Mouse (Mus musculus) small intestine, adult 2 months (tissue): Measurements from ENCODE around the gene Ly86.

ENCODE experiments used
- CTCF ChIP-seq: fragments of 200-500 bp; IDR thresholded peaks from 2 replicates; pipeline ENCODE4 v1.5.1; 2012; ENCODE audit warnings: low read depth, mild to moderate bottlenecking, control low read depth, inconsistent platforms, low read length, moderate library complexity, mixed read lengths; ENCODE audit not compliant: insufficient replicate concordance, insufficient read length; ENCODE audit errors: extremely low read depth
- POLR2A ChIP-seq: fragments of 200-500 bp; IDR thresholded peaks from 2 replicates; pipeline ENCODE4 v1.6.1; 2012; ENCODE audit warnings: low read depth, mild to moderate bottlenecking, control low read depth, inconsistent platforms, low read length, moderate library complexity

- TF ChIP-seq POLR2A: no peak
- no peak for TF ChIP-seq CTCF
Observed at GRCm38 (mm10) chr13:37459957-37460930, 115.2 kb downstream of the Ly86 start.
